Mouse (Mus musculus) monocyte, adult 2 months (primary cell): ENCODE measurements around the gene Homez.

Experiments
- DNase-seq, 2 experiments: peaks; one replicate each; pipeline ENCODE4 v3.0.0; 2022; ENCODE audit warnings: low spot score in 2 of 2, low read depth in 1 of 2

Homez gene

DNA sequence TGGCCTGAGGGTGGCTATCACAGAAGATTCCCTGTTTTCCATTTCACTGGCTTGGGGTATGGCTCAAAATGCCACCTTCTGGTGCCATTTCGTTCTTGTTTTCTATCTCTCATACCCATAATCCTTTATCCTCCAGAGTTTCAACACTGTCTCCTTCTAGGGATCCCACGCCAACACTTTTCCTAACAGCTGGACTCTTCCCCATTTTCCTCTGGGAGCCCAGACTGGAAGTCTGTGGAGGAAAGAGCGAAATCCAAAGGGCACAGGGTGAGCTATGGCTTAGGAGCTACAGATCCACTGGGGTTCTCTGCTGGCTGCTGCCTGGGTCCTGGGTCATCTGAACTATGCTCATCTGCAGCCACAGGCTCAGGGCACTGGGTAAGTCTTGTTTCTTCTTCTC is 3.4 kb upstream of the Homez start:
- DNase-seq = no peak

DNA sequence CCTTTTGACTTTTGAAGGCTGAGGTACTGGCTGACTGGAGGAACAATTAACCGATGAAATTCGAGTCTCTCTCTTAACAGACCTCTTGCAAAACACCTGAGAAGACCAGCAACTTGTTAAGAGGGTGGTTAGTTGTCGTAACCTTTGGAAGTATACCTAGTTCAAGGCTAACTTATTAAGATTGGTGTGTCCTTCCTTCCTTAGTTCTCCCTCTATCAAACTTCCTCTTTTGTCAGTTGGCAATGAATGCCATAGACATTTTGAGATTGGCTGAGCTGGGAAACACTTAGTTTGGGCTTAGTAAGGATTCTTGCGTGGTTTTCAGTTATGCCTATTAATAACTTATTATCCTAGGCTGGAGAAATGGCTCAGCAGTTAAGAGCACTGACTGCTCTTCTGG is 2.7 kb downstream of the Homez start:
- DNase-seq = no peak

GRCm38 (mm10) chr14:54866936-54867335 is 3.8 kb downstream of the Homez start:
- peak in 1 of 2 experiments; percentile 28 for DNase-seq

DNA sequence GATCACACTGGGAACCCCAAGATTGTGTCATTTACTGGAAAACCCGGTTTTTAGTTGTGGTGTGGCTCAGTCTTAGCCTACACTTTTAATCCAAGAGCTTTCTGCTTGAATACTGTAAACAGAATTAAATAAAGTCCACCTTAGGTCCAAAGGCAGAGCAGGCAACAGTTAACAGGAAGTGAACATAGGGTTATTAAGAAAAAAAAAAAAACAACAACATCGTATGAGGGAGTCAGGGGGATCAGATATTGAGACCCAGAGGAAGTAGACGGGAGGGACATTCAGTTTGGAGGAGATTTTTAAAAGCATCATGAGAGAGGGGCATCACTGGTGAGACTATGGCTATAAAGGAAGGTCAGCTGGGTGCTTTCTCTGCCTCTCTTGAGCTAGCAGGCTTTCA is 4.5 kb downstream of the Homez start:
- DNase-seq = no peak

GRCm38 (mm10) chr14:54865626-54866025 is 5.1 kb downstream of the Homez start:
- no peak for DNase-seq

DNA sequence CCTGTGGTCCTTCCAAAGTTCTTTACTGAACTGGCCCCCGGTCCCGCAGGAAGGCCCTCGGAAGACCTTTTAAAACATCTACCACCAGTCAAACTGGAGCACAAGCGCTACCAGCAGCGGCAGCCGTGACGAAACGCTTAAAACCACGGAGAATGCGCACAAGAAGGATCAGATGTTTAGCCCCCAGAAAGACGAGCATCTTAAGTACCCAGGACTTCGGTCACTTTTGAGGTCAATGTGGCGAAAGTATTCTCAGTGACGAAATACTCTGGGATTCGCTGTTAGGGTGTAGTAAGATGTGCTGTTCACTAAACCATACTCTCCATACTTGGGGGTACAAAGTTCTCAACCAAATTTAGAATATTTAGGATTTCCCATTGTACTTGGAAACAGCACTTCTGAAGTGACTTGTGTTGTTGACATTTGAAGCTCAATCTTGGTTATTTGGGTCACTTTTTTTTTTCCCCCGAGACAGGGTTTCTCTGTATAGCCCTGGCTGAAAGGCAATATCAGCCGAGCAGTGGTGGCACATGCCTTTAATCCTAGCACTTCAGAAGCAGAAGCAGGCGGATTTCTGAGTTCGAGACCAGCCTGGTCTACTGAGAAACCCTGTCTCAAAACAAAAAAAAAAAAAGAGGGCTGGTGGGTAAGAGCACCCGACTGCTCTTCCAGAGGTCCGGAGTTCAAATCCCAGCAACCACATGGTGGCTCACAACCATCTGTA is 6.3 kb downstream of the Homez start:
- no peak for DNase-seq

- peak; percentile 61 to 77 for DNase-seq
Measured at GRCm38 (mm10) chr14:54863501-54864312, 7.1 kb downstream of the Homez start.

DNA sequence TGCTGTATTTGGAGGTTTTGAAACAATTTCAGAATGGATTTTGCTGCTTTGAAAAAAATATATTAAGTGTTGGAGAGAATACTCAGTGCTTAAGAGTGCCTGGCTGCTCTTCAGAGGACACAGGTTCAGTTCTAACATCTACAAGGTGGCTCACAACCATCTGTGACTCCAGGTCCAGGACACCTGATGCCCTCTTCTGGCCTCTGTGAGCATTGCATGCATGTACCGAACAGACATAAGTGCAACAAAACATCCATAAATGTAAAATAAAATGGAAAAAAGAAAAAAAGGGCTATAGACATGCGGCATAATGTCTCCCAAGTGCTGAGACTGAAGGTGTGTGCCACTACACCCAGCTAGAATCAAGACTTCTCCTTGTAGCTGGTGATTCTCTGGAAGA is 10.2 kb downstream of the Homez start:
- DNase-seq = peak in 1 of 2 experiments; percentile 19

GRCm38 (mm10) chr14:54857891-54858290 is 12.9 kb downstream of the Homez start:
- no peak for DNase-seq

DNA sequence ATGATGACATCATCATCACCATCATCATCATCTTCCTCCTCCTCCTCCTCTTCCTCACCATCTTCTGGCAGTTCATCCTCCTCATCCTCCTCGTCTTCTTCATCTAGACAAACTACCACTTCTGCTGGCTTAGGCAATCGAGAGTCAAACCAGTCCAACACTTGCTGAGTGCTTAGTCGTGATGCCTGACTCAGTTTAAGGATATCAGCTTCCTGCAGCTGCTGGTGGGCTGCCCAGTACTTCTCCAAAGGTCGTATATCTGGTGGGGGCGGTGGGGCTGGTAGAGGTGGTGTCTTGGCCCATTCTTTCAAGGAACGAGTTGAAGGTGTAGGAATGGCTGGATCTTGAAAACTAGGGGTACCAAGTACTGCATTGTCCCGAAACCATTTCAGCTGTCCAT is 14.1 kb downstream of the Homez start:
- DNase-seq = no peak

GRCm38 (mm10) chr14:54855726-54856125 is 15.0 kb downstream of the Homez start:
- no peak for DNase-seq

DNA sequence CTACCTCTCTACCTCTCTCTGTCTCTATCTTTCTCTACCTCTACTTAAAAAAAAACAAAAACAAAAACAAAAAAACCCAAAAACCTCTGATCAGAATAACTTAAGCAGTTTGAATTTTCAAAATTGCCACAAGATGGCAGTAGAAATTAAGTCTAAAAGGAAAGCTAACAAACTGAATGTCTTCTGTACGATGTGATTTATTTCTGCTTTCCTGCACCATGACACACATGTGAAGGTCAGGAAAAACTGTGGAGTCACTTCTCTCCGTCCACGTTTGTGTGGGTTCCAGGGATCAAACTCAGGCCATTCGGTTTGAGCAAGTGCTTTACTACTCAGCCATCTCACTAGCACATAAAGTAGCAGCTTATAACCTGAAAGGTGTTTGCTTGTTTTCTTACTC is 27.3 kb downstream of the Homez start:
- DNase-seq = no peak

- no peak for DNase-seq
Measured at GRCm38 (mm10) chr14:54823716-54824115, 47.0 kb downstream of the Homez start.

DNA sequence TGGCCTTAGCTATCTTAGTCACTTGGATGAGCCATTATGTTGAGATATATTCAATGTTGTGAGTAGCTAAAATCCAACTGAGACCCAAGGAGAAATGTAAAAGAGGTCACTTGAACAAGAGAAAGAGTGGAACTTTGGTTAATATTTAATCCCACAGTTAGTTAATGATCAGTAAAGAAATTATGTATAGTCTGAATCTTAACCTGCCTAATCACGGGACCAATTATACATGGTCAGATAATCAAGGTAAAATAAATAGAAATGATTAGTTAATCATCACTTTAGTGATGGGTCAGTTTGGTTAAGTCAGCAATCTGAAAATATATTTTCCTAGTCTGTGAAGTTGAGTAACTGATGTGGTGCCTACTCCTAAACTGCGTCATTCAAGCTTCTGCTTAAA is 48.5 kb downstream of the Homez start:
- DNase-seq = no peak

GRCm38 (mm10) chr14:54817791-54818190 is 53.0 kb downstream of the Homez start:
- DNase-seq = no peak

- DNase-seq = no peak
Measured at GRCm38 (mm10) chr14:54815737-54816136, 55.0 kb downstream of the Homez start.

GRCm38 (mm10) chr14:54813991-54814390 is 56.8 kb downstream of the Homez start, which contains the start of gene Rnf212b:
TSS of gene Rnf212b (plus strand) at chr14:54814141.
- DNase-seq = no peak

DNA sequence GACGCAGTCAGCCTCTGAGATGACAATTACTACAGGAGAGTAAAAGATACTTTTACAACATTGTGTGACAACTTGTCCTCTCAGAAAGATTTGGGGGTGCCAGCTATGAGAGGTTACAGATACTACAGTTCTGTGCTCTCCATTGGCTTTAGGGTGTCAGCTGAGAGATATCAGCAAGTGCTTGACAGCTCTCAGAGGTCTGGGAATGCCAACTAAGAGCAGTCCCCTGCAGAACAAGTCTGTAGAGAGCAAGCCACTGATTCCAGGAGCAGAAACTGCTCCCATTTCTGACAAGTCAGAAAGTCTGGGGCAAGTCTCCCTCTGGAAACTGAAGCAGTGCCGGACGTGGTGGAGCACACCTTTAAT is 61.1 kb downstream of the Homez start:
- no peak for DNase-seq

- DNase-seq = no peak
Measured at GRCm38 (mm10) chr14:54808718-54809667, 61.8 kb downstream of the Homez start.

DNA sequence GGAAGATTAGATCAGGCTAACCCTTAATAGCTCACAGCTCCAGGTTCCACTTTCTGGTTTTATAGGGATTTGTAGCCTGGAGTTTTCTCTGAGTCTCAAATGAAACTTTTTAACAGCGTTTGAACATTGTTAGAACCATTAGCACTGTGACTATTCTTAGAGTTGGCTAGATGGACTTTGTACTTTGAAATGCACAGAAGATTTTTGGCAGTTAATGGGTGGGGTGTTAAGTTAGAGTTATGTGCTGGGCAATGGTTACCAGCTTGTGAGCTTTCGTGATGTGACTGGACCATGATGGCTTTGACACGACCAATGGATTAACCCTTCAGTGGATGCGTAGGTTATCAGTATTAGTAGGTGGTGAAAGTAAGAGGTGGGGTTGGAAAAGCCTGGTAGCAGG is 64.6 kb downstream of the Homez start:
- no peak for DNase-seq
